Mouse (Mus musculus) spleen, adult 18-20 months (tissue): ENCODE measurements around the gene Psrc1.

Experiments
- DNase-seq, 2 experiments: peaks; one replicate each; pipeline ENCODE4 v3.0.0; 2022; ENCODE audit warnings: mixed read lengths in 2 of 2

Psrc1 gene

DNA sequence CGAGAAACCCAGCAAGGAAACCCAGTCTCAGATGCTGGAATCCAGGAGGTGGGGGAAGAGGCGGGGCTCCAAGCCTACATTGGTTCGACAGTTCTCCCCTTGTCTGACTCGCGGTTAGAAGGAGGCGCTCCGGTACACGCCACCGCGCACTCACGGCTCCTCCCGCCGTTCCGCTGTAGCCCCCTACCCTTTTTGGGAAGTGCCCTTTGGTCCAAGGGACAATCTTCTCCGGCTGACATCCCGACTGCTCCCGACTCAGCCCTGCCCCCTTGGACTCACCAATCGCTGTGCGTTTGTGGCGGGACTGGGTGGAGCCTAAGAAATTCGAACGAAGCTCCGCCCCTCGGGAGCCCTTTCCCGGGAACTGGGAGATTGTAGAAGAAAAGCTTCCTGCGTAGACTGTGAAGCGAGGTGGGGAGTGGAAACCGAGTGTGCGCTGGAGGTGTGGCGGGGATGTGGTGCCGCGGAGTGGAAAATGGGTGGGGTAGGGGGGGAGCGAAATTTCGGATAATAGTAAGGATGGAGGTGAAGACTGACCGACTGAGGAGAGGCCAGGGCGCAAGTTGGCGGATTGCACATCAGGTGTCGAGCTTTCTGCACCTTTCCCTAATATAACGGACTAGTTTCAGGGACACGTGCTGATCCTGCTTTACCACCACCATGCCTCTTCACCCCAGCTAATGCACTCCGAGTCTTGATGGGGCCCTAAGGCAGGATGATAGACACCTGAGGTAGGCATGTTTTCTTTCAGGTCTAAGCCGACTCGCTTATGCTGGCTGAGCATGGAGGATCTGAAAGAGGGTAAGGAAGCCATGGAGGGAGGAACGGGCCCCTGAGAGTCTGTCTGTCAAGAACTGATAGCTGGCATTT lies at the start of gene Psrc1:
Gene Psrc1, plus strand, starts transcription at position 355 of the 870 bp plus-strand sequence.
- DNase-seq = peak; percentile 60 to 73

DNA sequence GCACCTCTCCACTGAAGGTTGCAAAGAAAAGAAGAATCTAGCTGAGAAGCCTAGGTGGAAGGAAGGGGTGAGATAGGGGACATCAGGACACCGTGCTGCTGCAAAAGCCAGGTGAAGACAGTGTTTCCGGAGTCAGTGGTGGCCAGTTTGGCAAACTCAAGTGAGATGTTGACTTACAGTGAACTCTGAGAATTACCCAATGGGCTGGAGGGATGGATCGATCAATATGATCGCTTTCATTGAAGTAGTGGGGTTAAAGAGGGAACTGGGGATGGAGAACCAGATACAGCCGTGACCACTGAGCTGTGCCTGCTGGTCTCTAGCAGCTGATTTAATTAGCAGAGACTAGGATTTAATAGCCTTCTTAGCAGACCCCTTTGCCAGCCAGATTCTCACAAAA lies 46.8 kb upstream of the Psrc1 start:
- DNase-seq = no peak

DNA sequence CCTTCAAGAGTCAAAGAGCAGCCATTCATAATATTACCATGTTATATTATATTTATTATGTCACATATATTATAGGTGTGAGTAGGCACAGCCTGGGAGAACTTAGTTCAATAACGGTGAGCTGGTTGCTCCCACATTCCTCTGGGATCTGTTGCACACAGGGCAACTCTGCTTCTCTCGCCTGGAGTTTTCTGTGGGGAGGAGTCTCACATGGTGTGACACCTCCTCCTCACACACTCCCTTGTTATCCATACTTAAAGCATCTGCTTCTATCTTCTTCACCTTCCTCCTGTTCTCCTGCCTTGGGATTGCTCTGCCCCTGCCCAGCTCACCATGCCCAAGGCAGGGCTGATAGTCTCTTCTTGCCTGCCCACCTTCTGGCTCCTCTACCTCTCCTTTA lies 42.6 kb upstream of the Psrc1 start:
- DNase-seq = no peak

DNA sequence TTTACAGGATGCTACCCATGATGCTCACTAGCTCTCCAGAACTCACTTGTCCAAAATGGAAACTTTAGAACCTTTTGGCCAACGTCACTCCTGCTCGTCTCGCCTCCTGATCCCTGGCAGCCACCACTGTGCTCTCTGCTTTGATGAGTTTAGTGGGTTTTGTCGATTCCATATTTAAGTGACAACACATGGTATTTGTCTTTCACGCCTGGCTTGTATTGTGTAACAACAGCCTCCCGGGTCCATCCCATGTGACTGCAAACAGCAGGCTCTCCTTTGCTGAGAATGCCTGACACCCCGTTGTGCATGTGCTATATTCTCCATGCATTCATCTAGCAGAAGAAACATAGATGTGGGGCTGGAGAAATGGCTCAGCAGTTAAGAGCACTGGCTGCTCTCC lies 41.5 kb upstream of the Psrc1 start:
- no peak for DNase-seq

- DNase-seq = no peak
Measured at GRCm38 (mm10) chr3:108345855-108346254, 37.8 kb upstream of the Psrc1 start.

DNA sequence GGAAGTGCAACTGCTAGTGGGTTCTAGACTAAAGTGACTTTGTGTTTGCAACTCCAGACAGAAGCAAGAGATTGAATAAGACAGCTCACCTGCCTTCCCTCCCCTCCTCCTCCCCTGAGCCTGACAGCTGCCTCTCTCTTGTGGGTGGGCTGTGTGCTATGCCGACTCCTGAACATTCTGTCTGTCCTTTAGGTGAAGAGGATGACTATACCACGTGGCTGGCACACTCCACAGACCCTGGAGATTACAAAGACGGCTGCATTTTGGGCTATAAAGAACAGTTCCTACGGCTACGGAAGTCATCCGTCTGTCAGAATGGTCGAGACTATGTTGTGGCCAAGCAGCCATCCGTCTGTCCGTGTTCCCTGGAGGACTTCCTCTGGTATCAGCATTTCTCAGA lies 35.3 kb upstream of the Psrc1 start:
- no peak for DNase-seq

GRCm38 (mm10) chr3:108355245-108355644 lies 28.4 kb upstream of the Psrc1 start:
- DNase-seq = no peak

GRCm38 (mm10) chr3:108357051-108357450 lies 26.6 kb upstream of the Psrc1 start:
- DNase-seq = no peak

DNA sequence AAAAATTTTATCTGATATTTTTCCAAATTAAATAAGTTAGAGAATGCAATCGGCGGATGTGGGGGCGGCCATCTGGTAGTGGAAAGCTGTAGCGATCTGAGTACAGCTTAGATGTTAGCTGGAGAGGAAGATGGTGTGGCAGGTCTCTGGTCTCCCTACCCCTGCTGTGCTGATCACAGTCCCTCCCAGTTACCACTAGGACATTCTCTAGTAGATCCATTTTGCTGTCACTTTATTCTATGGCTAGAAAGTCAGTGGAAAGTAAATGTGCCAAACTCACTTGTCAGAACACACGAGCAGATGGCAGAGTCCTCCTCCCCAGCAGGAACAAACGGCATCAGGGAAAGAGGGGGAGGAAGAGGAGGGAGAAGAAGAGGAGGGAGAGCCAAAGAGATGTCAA lies 25.2 kb upstream of the Psrc1 start:
- DNase-seq = no peak

DNA sequence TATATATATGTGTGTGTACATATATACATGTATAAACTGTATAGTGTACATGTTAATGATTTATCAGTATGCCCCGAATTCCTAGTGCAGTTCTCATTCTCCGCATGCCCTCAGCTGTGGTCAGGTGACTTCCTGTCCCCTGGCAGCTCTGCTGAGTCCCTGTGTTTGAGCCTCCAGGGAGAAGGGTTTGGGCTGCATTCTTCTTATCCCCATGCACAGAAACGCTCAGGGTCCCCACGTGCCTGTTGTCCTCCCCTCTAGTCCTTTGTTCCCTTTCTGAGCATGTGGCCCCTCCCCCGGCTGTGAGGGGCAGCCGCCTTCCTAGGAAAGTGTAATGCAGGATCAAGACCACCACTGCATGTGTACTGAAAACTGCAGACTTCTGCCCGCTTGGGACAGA lies 22.7 kb upstream of the Psrc1 start:
- DNase-seq = no peak

- no peak for DNase-seq
Measured at GRCm38 (mm10) chr3:108363626-108364025, 20.0 kb upstream of the Psrc1 start.

GRCm38 (mm10) chr3:108364270-108364995 lies 19.2 kb upstream of the Psrc1 start, which contains the start of gene Mybphl:
Gene Mybphl (plus strand): TSS chr3:108364911.
- DNase-seq = no peak

GRCm38 (mm10) chr3:108367173-108367572 lies 16.5 kb upstream of the Psrc1 start:
- no peak for DNase-seq

- DNase-seq = no peak
Measured at GRCm38 (mm10) chr3:108367828-108368227, 15.8 kb upstream of the Psrc1 start.

DNA sequence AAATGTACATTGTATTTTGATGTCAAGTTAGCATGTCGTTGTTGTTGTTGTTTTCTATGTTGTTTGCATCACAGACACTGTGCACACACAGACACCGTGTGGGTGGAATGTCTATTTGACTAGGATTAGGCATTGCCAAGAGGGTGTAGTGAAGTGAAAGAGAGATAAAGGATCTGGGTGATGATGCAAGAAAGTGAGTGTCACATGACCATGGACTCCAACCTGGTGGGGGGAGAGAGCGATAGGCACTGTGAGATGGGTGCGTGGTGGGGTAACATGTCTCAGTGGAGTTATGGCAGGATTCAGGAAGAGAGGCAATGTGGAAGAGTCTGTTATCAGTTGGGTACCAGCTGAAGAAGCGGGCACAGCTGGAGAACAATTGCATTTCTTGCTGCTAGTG lies 14.9 kb upstream of the Psrc1 start:
- no peak for DNase-seq

- DNase-seq = no peak
Measured at GRCm38 (mm10) chr3:108372274-108372673, 11.4 kb upstream of the Psrc1 start.

- no peak for DNase-seq
Measured at GRCm38 (mm10) chr3:108372691-108373090, 10.9 kb upstream of the Psrc1 start.

GRCm38 (mm10) chr3:108378875-108379663 lies 4.6 kb upstream of the Psrc1 start:
- no peak for DNase-seq

- DNase-seq = no peak
Measured at GRCm38 (mm10) chr3:108380695-108381094, 2.9 kb upstream of the Psrc1 start.

- DNase-seq = no peak
Measured at GRCm38 (mm10) chr3:108381945-108382875, 1.4 kb upstream of the Psrc1 start.

DNA sequence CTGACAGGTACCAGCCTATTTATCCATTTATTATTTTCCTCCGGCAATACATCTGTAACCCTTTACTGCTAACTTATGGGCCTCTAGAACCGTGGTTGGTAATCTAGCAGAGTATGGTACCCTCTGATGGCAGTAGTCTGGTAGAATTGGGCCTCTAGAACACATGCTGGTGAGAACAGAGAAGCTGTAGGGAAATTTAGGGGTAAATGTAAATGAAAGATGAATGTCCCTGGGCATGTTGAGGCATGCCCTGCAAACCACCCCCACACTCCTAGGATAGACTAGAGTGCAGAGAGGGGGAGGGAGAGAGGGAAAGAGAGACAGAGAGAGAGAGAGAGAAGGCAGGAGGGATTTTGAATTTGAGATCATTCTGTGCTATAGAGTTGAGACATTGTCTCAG lies 786 bp downstream of the Psrc1 start:
- DNase-seq = no peak

GRCm38 (mm10) chr3:108386186-108386585 lies 2.5 kb downstream of the Psrc1 start:
- DNase-seq = no peak
